Mouse (Mus musculus): ENCODE measurements around the gene Gm17689. TPM values are rescaled to one million over a fixed set of nuclear protein-coding genes. Genes with fewer than 3 reads are reported as not detected.

Gene Gm17689
- not detected in 2 replicates for polyA plus RNA-seq (2021; fragmentation: Nextera tagmentation)
- long read RNA-seq, experiment 1 = 0 reads
- long read RNA-seq, experiment 2 = 0 reads

DNA sequence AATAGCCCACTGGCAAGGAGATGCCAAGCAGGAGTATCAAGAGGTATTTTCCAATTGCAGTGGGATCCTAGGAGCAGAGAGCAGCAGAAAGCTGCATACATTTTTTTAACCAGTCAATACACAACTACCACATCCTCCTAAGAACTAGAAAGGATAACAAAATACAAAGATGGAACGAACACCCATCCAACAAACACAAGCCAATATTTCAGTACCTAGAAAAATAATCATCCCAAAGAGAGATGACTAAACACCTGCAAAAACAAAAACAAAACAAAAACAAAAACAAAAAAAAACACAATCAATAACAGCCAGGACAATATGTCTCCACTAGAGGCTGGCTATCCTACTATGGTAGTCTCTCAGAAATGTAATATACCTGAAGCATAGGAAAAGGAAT is at the start of gene Gm17689:
Gm17689 (minus strand) TSS at position 101 of the 400 bp plus-strand sequence.

DNA sequence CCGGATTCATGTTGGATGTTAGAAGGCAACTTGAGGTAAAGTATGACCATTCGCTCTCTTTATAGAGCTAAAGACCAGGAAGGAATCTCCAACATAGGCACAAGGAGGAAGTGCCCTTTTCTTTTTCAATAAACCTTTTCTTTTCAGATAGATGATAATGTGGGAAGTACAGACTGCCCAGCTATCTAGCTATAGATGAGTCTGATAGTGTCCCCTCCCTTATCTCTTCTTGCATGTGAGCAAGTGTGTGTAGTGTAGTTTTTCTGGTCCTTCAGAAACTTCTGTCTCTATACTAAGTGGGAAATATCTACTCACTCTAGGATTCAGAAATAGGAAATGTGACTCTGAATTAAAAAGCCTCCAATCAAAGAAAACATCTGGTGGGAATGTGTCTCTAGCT is 40.6 kb downstream of the Gm17689 start, which contains the start of gene Gm5615:
Gm5615 (minus strand) TSS at position 101 of the 400 bp plus-strand sequence.

Other genes starting within 250 kb of the Gm17689 start
- gene Gm7257, start 150.8 kb downstream of the Gm17689 start, polyA plus RNA-seq (2021; fragmentation: Nextera tagmentation) = not detected in 2 replicates
- not detected in 2 replicates for gene Gm9513, start 107.0 kb downstream of the Gm17689 start, polyA plus RNA-seq (2021; fragmentation: Nextera tagmentation)
- not detected in 2 replicates for gene Gm5615, start 40.7 kb downstream of the Gm17689 start, polyA plus RNA-seq (2021; fragmentation: Nextera tagmentation)
- gene A630095E13Rik, start 60.7 kb upstream of the Gm17689 start, polyA plus RNA-seq (2021; fragmentation: Nextera tagmentation) = not detected in 2 replicates
- not detected in 2 replicates for gene Acrv1, start 110.6 kb upstream of the Gm17689 start, polyA plus RNA-seq (2021; fragmentation: Nextera tagmentation)
- 1.1 and 1.4 TPM in 2 replicates for gene Chek1, start 144.4 kb upstream of the Gm17689 start, polyA plus RNA-seq (2021; fragmentation: Nextera tagmentation)
- 52.8 and 53.7 TPM in 2 replicates for gene Stt3a, start 185.0 kb upstream of the Gm17689 start, polyA plus RNA-seq (2021; fragmentation: Nextera tagmentation)
- 12.4 and 53.9 TPM in 2 replicates for gene Ei24, start 214.8 kb upstream of the Gm17689 start, polyA plus RNA-seq (2021; fragmentation: Nextera tagmentation)
- gene Fez1, start 239.2 kb upstream of the Gm17689 start, polyA plus RNA-seq (2021; fragmentation: Nextera tagmentation) = 441 and 540 TPM in 2 replicates

Measured in left cerebral cortex, adult 6 months (tissue).